Mouse (Mus musculus) midbrain, embryonic 13.5 days (tissue): ENCODE data around the gene Tbx21. TPM values are rescaled to one million over a fixed set of nuclear protein-coding genes. Genes with fewer than 3 reads are reported as not detected.

Experiments
- ATAC-seq: fragments of 200-750 bp; cut with Nextera tagmentation; 2 replicates; pipeline ENCODE4 v1.8.0; 2017; ENCODE audit warnings: mild to moderate bottlenecking, moderate TSS enrichment, moderate library complexity
- H3K27ac ChIP-seq: fragments of 300-500 bp; sonication (generic); 2 replicates; pipeline ENCODE4 v1.5.1; 2015; ENCODE audit warnings: inconsistent platforms, mild to moderate bottlenecking, moderate library complexity
- H3K27me3 ChIP-seq: fragments of 300-500 bp; sonication (generic); 2 replicates; pipeline ENCODE4 v1.6.1; 2015; ENCODE audit warnings: mild to moderate bottlenecking, inconsistent platforms
- H3K36me3 ChIP-seq: fragments of 300-500 bp; sonication (generic); 2 replicates; pipeline ENCODE4 v1.6.1; 2015; ENCODE audit warnings: mild to moderate bottlenecking, inconsistent platforms
- H3K4me1 ChIP-seq: fragments of 300-500 bp; sonication (generic); replicated peaks from 2 replicates; pipeline ENCODE4 v1.6.1; 2015; ENCODE audit warnings: inconsistent platforms
- H3K4me2 ChIP-seq: fragments of 300-500 bp; sonication (generic); replicated peaks from 2 replicates; pipeline ENCODE4 v1.6.1; 2015; ENCODE audit warnings: moderate library complexity, mild to moderate bottlenecking, inconsistent platforms
- H3K4me3 ChIP-seq: fragments of 300-500 bp; sonication (generic); replicated peaks from 2 replicates; pipeline ENCODE4 v1.5.1; 2015; ENCODE audit warnings: mild to moderate bottlenecking, inconsistent platforms
- H3K9ac ChIP-seq: fragments of 300-500 bp; sonication (generic); replicated peaks from 2 replicates; pipeline ENCODE4 v1.6.1; 2015; ENCODE audit warnings: mild to moderate bottlenecking, inconsistent platforms
- H3K9me3 ChIP-seq: fragments of 300-500 bp; sonication (generic); 2 replicates; pipeline ENCODE4 v1.6.1; 2016; ENCODE audit warnings: mild to moderate bottlenecking, inconsistent platforms
- WGBS: fragments of 180-500 bp; shearing (Covaris S2); methylation state at CpG from one replicate; pipeline ENCODE4 v1.1.7; 2015; 5-methylcytosine and 5-hydroxymethylcytosine counted together
- polyA plus RNA-seq: library from polyadenylated mRNA; unstranded; fragments of >200 nt; fragmentation: Nextera tagmentation; extraction: Ambion mirVana; gene quantifications from 2 replicates; pipeline ENCODE4 v1.2.1, GENCODE M21; 2015

Gene Tbx21
- polyA plus RNA-seq, 1 experiment from 2014 or later: 0.16 TPM

- Histone ChIP-seq H3K4me2 (no peak overlapping the region), H3K4me3 (no peak overlapping the region), H3K9ac (no peak overlapping the region), H3K9me3 (no peaks in the 10 kb centered on the region), H3K4me1 (peaks cover 24% of the 10 kb centered on the region), H3K27ac (no peak overlapping the region), H3K36me3 (peaks cover 41% of the 10 kb centered on the region), H3K27me3 (peaks cover 29% of the 10 kb centered on the region)
- 9% methylated on average over 8 of the region's 8 CpGs for WGBS
- no peak for ATAC-seq
Measured at GRCm38 (mm10) chr11:97146724-97147123, 31.6 kb upstream of the Tbx21 start.

GRCm38 (mm10) chr11:97145951-97146350 is 30.8 kb upstream of the Tbx21 start:
- peaks cover 41% of the 10 kb centered on the region for H3K36me3 ChIP-seq
- WGBS: 81% methylated on average over 9 of the region's 9 CpGs
- H3K27ac ChIP-seq: no peak overlapping the region
- H3K9ac ChIP-seq: no peak overlapping the region
- H3K4me3 ChIP-seq: no peak overlapping the region
- H3K27me3 ChIP-seq: peaks cover 34% of the 10 kb centered on the region
- no peaks in the 10 kb centered on the region for H3K9me3 ChIP-seq
- no peak for ATAC-seq
- H3K4me1 ChIP-seq: peaks cover 24% of the 10 kb centered on the region
- no peak overlapping the region for H3K4me2 ChIP-seq

GRCm38 (mm10) chr11:97145320-97145719 is 30.2 kb upstream of the Tbx21 start:
- no peak overlapping the region for H3K9ac ChIP-seq
- no peaks in the 10 kb centered on the region for H3K9me3 ChIP-seq
- no peak overlapping the region for H3K4me2 ChIP-seq
- H3K4me3 ChIP-seq: no peak overlapping the region
- H3K27me3 ChIP-seq: peaks cover 41% of the 10 kb centered on the region
- no peak for ATAC-seq
- no peak overlapping the region for H3K27ac ChIP-seq
- peaks cover 23% of the 10 kb centered on the region for H3K4me1 ChIP-seq
- H3K36me3 ChIP-seq: peaks cover 45% of the 10 kb centered on the region
- 81% methylated on average over 2 of the region's 2 CpGs for WGBS

GRCm38 (mm10) chr11:97143196-97143900 is 28.2 kb upstream of the Tbx21 start:
- Histone ChIP-seq H3K4me3 (no peak overlapping the region), H3K27me3 (peaks cover 38% of the 10 kb centered on the region), H3K9me3 (no peaks in the 10 kb centered on the region), H3K4me1 (peaks cover 21% of the 10 kb centered on the region), H3K27ac (no peak overlapping the region), H3K9ac (no peak overlapping the region), H3K4me2 (no peak overlapping the region), H3K36me3 (peaks cover 45% of the 10 kb centered on the region)
- WGBS: 83% methylated on average over 9 of the region's 9 CpGs
- no peak for ATAC-seq

- H3K4me3 ChIP-seq: no peak overlapping the region
- H3K4me2 ChIP-seq: no peak overlapping the region
- peaks cover 38% of the 10 kb centered on the region for H3K27me3 ChIP-seq
- peaks cover 33% of the 10 kb centered on the region for H3K4me1 ChIP-seq
- no peaks in the 10 kb centered on the region for H3K9me3 ChIP-seq
- no peak for ATAC-seq
- H3K9ac ChIP-seq: no peak overlapping the region
- peaks cover 41% of the 10 kb centered on the region for H3K36me3 ChIP-seq
- H3K27ac ChIP-seq: no peak overlapping the region
- 84% methylated on average over 8 of the region's 8 CpGs for WGBS
Measured at GRCm38 (mm10) chr11:97142159-97142608, 27.1 kb upstream of the Tbx21 start.

GRCm38 (mm10) chr11:97140811-97141210 is 25.7 kb upstream of the Tbx21 start:
- Histone ChIP-seq H3K4me2 (no peak overlapping the region), H3K27me3 (peaks cover 44% of the 10 kb centered on the region), H3K27ac (no peak overlapping the region), H3K9me3 (no peaks in the 10 kb centered on the region), H3K36me3 (peaks cover 40% of the 10 kb centered on the region), H3K9ac (no peak overlapping the region), H3K4me1 (peaks cover 29% of the 10 kb centered on the region), H3K4me3 (no peak overlapping the region)
- WGBS: 77% methylated on average over 4 of the region's 4 CpGs
- no peak for ATAC-seq

- H3K4me2 ChIP-seq: peak overlapping the region; percentile 81
- H3K4me1 ChIP-seq: peaks cover 29% of the 10 kb centered on the region
- peak; percentile 5; the same call in 1 of the 2 replicates for ATAC-seq
- H3K9ac ChIP-seq: peak overlapping the region; percentile 77
- H3K27ac ChIP-seq: peak overlapping the region; percentile 78
- peaks cover 49% of the 10 kb centered on the region for H3K27me3 ChIP-seq
- 7% methylated on average over 13 of the region's 15 CpGs for WGBS
- H3K4me3 ChIP-seq: peak overlapping the region; percentile 43
- H3K36me3 ChIP-seq: peaks cover 27% of the 10 kb centered on the region
- no peaks in the 10 kb centered on the region for H3K9me3 ChIP-seq
Measured at GRCm38 (mm10) chr11:97139256-97139655, 24.1 kb upstream of the Tbx21 start.

GRCm38 (mm10) chr11:97138554-97139226 is 23.6 kb upstream of the Tbx21 start:
- Histone ChIP-seq H3K4me2 (peak overlapping the region; percentile 81), H3K4me3 (peak overlapping the region; percentile 43), H3K9me3 (no peaks in the 10 kb centered on the region), H3K9ac (peak overlapping the region; percentile 77), H3K27ac (peak overlapping the region; percentile 78), H3K27me3 (peaks cover 53% of the 10 kb centered on the region), H3K4me1 (peaks cover 29% of the 10 kb centered on the region), H3K36me3 (peaks cover 21% of the 10 kb centered on the region)
- WGBS: 4% methylated on average over 59 of the region's 69 CpGs
- peak; percentile 78 for ATAC-seq

GRCm38 (mm10) chr11:97133270-97133669 is 18.1 kb upstream of the Tbx21 start:
- ATAC-seq: no peak
- WGBS: 55% methylated on average over 5 of the region's 5 CpGs
- Histone ChIP-seq H3K9ac (no peak overlapping the region), H3K4me1 (peaks cover 11% of the 10 kb centered on the region), H3K36me3 (0 out of 2 replicates have a peak, but pooled peaks cover 6% of the 10 kb centered on the region), H3K4me2 (no peak overlapping the region), H3K27ac (no peak overlapping the region), H3K9me3 (no peaks in the 10 kb centered on the region), H3K4me3 (no peak overlapping the region), H3K27me3 (peaks cover 41% of the 10 kb centered on the region)

GRCm38 (mm10) chr11:97132185-97132584 is 17.1 kb upstream of the Tbx21 start:
- WGBS: 34% methylated on average over 6 of the region's 6 CpGs
- Histone ChIP-seq H3K9ac (no peak overlapping the region), H3K36me3 (0 out of 2 replicates have a peak, but pooled peaks cover 6% of the 10 kb centered on the region), H3K4me1 (peaks cover 5% of the 10 kb centered on the region; the same call in 1 of the 2 replicates), H3K27ac (no peak overlapping the region), H3K4me3 (no peak overlapping the region), H3K27me3 (peaks cover 44% of the 10 kb centered on the region), H3K9me3 (no peaks in the 10 kb centered on the region), H3K4me2 (no peak overlapping the region)
- ATAC-seq: no peak

- 84% methylated on average over 2 of the region's 2 CpGs for WGBS
- peaks cover 45% of the 10 kb centered on the region for H3K27me3 ChIP-seq
- no peak overlapping the region for H3K4me2 ChIP-seq
Measured at GRCm38 (mm10) chr11:97131683-97132082, 16.6 kb upstream of the Tbx21 start.

GRCm38 (mm10) chr11:97130318-97130717 is 15.2 kb upstream of the Tbx21 start:
- 83% methylated on average over 7 of the region's 7 CpGs for WGBS
- Histone ChIP-seq H3K27ac (no peak overlapping the region), H3K9me3 (no peaks in the 10 kb centered on the region), H3K36me3 (no peaks in the 10 kb centered on the region), H3K4me1 (peaks cover 12% of the 10 kb centered on the region), H3K9ac (no peak overlapping the region), H3K4me3 (no peak overlapping the region), H3K27me3 (peaks cover 47% of the 10 kb centered on the region), H3K4me2 (no peak overlapping the region)
- no peak for ATAC-seq

More at GRCm38 (mm10) chr11:97131683-97132082, 16.6 kb upstream of the Tbx21 start:
- no peak overlapping the region for H3K27ac ChIP-seq
- H3K4me1 ChIP-seq: peaks cover 10% of the 10 kb centered on the region
- H3K9ac ChIP-seq: no peak overlapping the region
- no peak for ATAC-seq
- H3K4me3 ChIP-seq: no peak overlapping the region
- 0 out of 2 replicates have a peak, but pooled peaks cover 2% of the 10 kb centered on the region for H3K36me3 ChIP-seq
- H3K9me3 ChIP-seq: no peaks in the 10 kb centered on the region
